ENCODE assay signal across 8 mouse cellular contexts in the genomic region with DNA sequence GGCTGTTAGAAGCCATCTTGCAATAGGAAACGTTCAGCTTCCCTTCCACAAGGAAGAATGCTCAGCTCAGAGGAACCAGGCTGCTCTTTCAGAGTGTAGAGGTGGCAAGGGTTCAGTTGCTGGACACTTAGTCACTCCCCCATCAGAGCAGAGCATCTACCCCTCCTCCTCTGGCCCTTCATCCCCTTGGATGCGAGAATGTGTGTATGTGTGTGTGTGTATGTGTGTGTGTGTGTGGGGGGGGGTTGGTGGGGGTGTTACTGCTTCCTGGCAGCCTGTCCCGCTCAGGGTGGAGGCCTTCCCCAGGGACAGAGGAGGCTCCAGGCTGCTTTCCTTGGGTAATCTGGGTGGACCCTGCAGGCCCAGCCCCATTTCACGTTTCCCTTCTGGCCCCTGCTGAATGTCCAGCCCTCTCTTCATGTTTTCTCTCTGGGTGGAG.
DNase-seq lines count a peak whose midpoint lies in the region; ATAC-seq and TF ChIP-seq lines count a peak whose summit lies in the region.

No protein-coding gene starts in this region.

- no peak overlapping the region for H3K4me2 ChIP-seq in lung, embryonic 14.5 days

- ATAC-seq in lung, embryonic 14.5 days (ENCODE audit: insufficient read depth): peak; percentile 13; the same call in 1 of the 2 replicates

- H3K4me1 ChIP-seq in brown adipose tissue, adult 24 weeks (ENCODE audit: control insufficient read depth, insufficient read depth, insufficient read length, low read length): peaks cover 24% of the 10 kb centered on the region
- H3K4me1 ChIP-seq in embryonic fibroblast, embryonic 13.5 days (ENCODE audit: control insufficient read depth, insufficient read depth, low read length): peaks cover 16% of the 10 kb centered on the region
- H3K4me1 ChIP-seq in lung, embryonic 14.5 days (ENCODE audit: insufficient read depth): peaks cover 39% of the 10 kb centered on the region

- no peaks in the 10 kb centered on the region for H3K36me3 ChIP-seq in lung, embryonic 14.5 days (ENCODE audit: insufficient read depth)

- peak overlapping the region; percentile 73 for H3K27ac ChIP-seq in brown adipose tissue, adult 24 weeks (replicated peaks; ENCODE audit: low read depth, low read length)
- peak overlapping the region; percentile 19; the same call in 1 of the 2 replicates for H3K27ac ChIP-seq in embryonic fibroblast, embryonic 13.5 days (ENCODE audit: insufficient read depth, low read length)
- H3K27ac ChIP-seq in lung, embryonic 14.5 days (ENCODE audit: low read depth): peak overlapping the region; percentile 93

- intact Hi-C loops in left cerebral cortex, postnatal 14 days (cut with DNase I): no loop called here

- TF ChIP-seq POLR2A in embryonic fibroblast, embryonic 13.5 days (IDR thresholded peaks at IDR 0.05; ENCODE audit: low read depth, low read length): no peak

- 18% methylated on average over 4 of the region's 4 CpGs for WGBS in lung, embryonic 14.5 days

- H3K27me3 ChIP-seq in lung, embryonic 14.5 days (ENCODE audit: insufficient read depth, low read length): no peaks in the 10 kb centered on the region

- no peak overlapping the region for H3K4me3 ChIP-seq in brown adipose tissue, adult 24 weeks (ENCODE audit: insufficient read depth, low read depth, low read length)
- no peak overlapping the region for H3K4me3 ChIP-seq in embryonic fibroblast, embryonic 13.5 days (ENCODE audit: insufficient read depth, low read length)
- no peak overlapping the region for H3K4me3 ChIP-seq in lung, embryonic 14.5 days (ENCODE audit: low read depth, low read length)

- DNase-seq in heart, postnatal 4 days: peak; percentile 74
- peak; percentile 59 for DNase-seq in lung, embryonic 14.5 days
- no peak for DNase-seq in frontal cortex, postnatal 36 days (ENCODE audit: low spot score in 2 of 2)
- no peak for DNase-seq in left cerebral cortex, postnatal 14 days (ENCODE audit: low spot score in 2 of 2)
- DNase-seq in left cerebral cortex, adult 9 months (ENCODE audit: low spot score in 2 of 2): no peak
- no peak for DNase-seq in right cerebral cortex, postnatal 4 days

- no peak for TF ChIP-seq CTCF in embryonic fibroblast, embryonic 13.5 days (IDR thresholded peaks at IDR 0.05; ENCODE audit: borderline replicate concordance, insufficient read depth, low read length)
- no peak for TF ChIP-seq CTCF in lung, embryonic 14.5 days (IDR thresholded peaks at IDR 0.05; ENCODE audit: low read depth)

- H3K9ac ChIP-seq in lung, embryonic 14.5 days: no peak overlapping the region

- no peaks in the 10 kb centered on the region for H3K9me3 ChIP-seq in lung, embryonic 14.5 days (ENCODE audit: low read depth, low read length)

Comparison
In these comparisons a context has a peak if more than half of its experiments do, and no peak if none do; other contexts are left out.
1. H3K27ac ChIP-seq: peak in every context shown above with its lines; median percentile 93 in lung, embryonic 14.5 days; 73 in brown adipose tissue, adult 24 weeks; 19 in embryonic fibroblast, embryonic 13.5 days.
2. DNase-seq: peak in heart, postnatal 4 days (single experiment) and lung, embryonic 14.5 days (single experiment); none in frontal cortex, postnatal 36 days (0 of 2), left cerebral cortex, postnatal 14 days (0 of 2), left cerebral cortex, adult 9 months (0 of 2) and right cerebral cortex, postnatal 4 days (single experiment).